Mouse (Mus musculus) midbrain, embryonic 15.5 days (tissue): ENCODE data around the gene Bbs9. TPM values are rescaled to one million over a fixed set of nuclear protein-coding genes. Genes with fewer than 3 reads are reported as not detected.
A peak's percentile ranks its signal among the peaks of the same experiment; 100 is the strongest.

Source experiments
- ATAC-seq: fragments of 200-750 bp; cut with Nextera tagmentation; replicated peaks from 2 replicates; pipeline ENCODE4 v1.8.0; 2017; ENCODE audit warnings: moderate TSS enrichment
- H3K27ac ChIP-seq: fragments of 300-500 bp; sonication (generic); 2 replicates; pipeline ENCODE4 v1.5.1; 2015; ENCODE audit warnings: mild to moderate bottlenecking, inconsistent platforms
- H3K27me3 ChIP-seq: fragments of 300-500 bp; sonication (generic); replicated peaks from 2 replicates; pipeline ENCODE4 v1.6.1; 2015; ENCODE audit warnings: inconsistent platforms
- H3K36me3 ChIP-seq: fragments of 300-500 bp; sonication (generic); replicated peaks from 2 replicates; pipeline ENCODE4 v1.6.1; 2015; ENCODE audit warnings: inconsistent platforms
- H3K4me1 ChIP-seq: fragments of 300-500 bp; sonication (generic); 2 replicates; pipeline ENCODE4 v1.6.1; 2015; ENCODE audit warnings: inconsistent platforms
- H3K4me2 ChIP-seq: fragments of 300-500 bp; sonication (generic); 2 replicates; pipeline ENCODE4 v1.6.1; 2015; ENCODE audit warnings: inconsistent platforms, mild to moderate bottlenecking, moderate library complexity
- H3K4me3 ChIP-seq: fragments of 300-500 bp; sonication (generic); 2 replicates; pipeline ENCODE4 v1.5.1; 2015; ENCODE audit warnings: mild to moderate bottlenecking, inconsistent platforms
- H3K9ac ChIP-seq: fragments of 300-500 bp; sonication (generic); 2 replicates; pipeline ENCODE4 v1.6.1; 2015; ENCODE audit warnings: mild to moderate bottlenecking, inconsistent platforms
- H3K9me3 ChIP-seq: fragments of 300-500 bp; sonication (generic); 2 replicates; pipeline ENCODE4 v1.6.1; 2016; ENCODE audit warnings: inconsistent platforms
- WGBS: fragments of 180-500 bp; shearing (Covaris S2); methylation state at CpG from one replicate; pipeline ENCODE4 v1.1.7; 2015; ENCODE audit warnings: mixed read lengths; 5-methylcytosine and 5-hydroxymethylcytosine counted together
- polyA plus RNA-seq: library from polyadenylated mRNA; unstranded; fragments of >200 nt; fragmentation: Nextera tagmentation; extraction: Ambion mirVana; gene quantifications from 2 replicates; pipeline ENCODE4 v1.2.1, GENCODE M21; 2015

The Bbs9 gene
- polyA plus RNA-seq, 1 experiment from 2014 or later = 25.0 TPM

- no peaks in the 10 kb centered on the region for H3K27me3 ChIP-seq
- no peak overlapping the region for H3K4me2 ChIP-seq
- no peaks in the 10 kb centered on the region for H3K9me3 ChIP-seq
- no peak overlapping the region for H3K27ac ChIP-seq
- WGBS = 91% methylated on average over 4 of the region's 4 CpGs
- H3K4me1 ChIP-seq = no peaks in the 10 kb centered on the region
- H3K4me3 ChIP-seq = no peak overlapping the region
- no peaks in the 10 kb centered on the region for H3K36me3 ChIP-seq
- no peak overlapping the region for H3K9ac ChIP-seq
- ATAC-seq = no peak
These were observed 39.6 kb downstream of the Bbs9 start for GRCm38 (mm10) chr9:22515076-22515475.

- Histone ChIP-seq H3K4me1 (no peaks in the 10 kb centered on the region), H3K27me3 (no peaks in the 10 kb centered on the region), H3K4me2 (no peak overlapping the region), H3K27ac (no peak overlapping the region), H3K4me3 (no peak overlapping the region), H3K9ac (no peak overlapping the region), H3K9me3 (no peaks in the 10 kb centered on the region), H3K36me3 (no peaks in the 10 kb centered on the region)
- ATAC-seq = peak; percentile 86
- WGBS = 94% methylated on average over 3 of the region's 3 CpGs
These were observed 43.0 kb downstream of the Bbs9 start for GRCm38 (mm10) chr9:22518394-22519041.

- no peak for ATAC-seq
- no peaks in the 10 kb centered on the region for H3K36me3 ChIP-seq
- no peak overlapping the region for H3K27ac ChIP-seq
These were observed 47.9 kb downstream of the Bbs9 start for GRCm38 (mm10) chr9:22523460-22523859.

GRCm38 (mm10) chr9:22530734-22531489 is 55.4 kb downstream of the Bbs9 start:
- ATAC-seq = no peak
- Histone ChIP-seq H3K9ac (no peak overlapping the region), H3K27ac (no peak overlapping the region), H3K4me1 (no peaks in the 10 kb centered on the region), H3K36me3 (no peaks in the 10 kb centered on the region), H3K4me3 (no peak overlapping the region), H3K27me3 (no peaks in the 10 kb centered on the region), H3K9me3 (no peaks in the 10 kb centered on the region), H3K4me2 (no peak overlapping the region)
- WGBS = 95% methylated on average over 3 of the region's 3 CpGs

More at GRCm38 (mm10) chr9:22523460-22523859, 47.9 kb downstream of the Bbs9 start:
- no peak overlapping the region for H3K9ac ChIP-seq
- 96% methylated on average over 1 of the region's 1 CpGs for WGBS
- no peaks in the 10 kb centered on the region for H3K4me1 ChIP-seq
- no peaks in the 10 kb centered on the region for H3K27me3 ChIP-seq
- H3K9me3 ChIP-seq = no peaks in the 10 kb centered on the region
- no peak overlapping the region for H3K4me3 ChIP-seq
- no peak overlapping the region for H3K4me2 ChIP-seq

GRCm38 (mm10) chr9:22532112-22532511 is 56.6 kb downstream of the Bbs9 start:
- H3K4me3 ChIP-seq = no peak overlapping the region
- no peak overlapping the region for H3K27ac ChIP-seq
- no peak overlapping the region for H3K9ac ChIP-seq
- ATAC-seq = 0 out of 2 replicates have a peak, but pooled peaks have one; percentile 13
- WGBS = 76% methylated on average over 5 of the region's 5 CpGs
- no peaks in the 10 kb centered on the region for H3K9me3 ChIP-seq
- H3K36me3 ChIP-seq = no peaks in the 10 kb centered on the region
- H3K4me1 ChIP-seq = no peaks in the 10 kb centered on the region
- H3K27me3 ChIP-seq = no peaks in the 10 kb centered on the region
- no peak overlapping the region for H3K4me2 ChIP-seq

- H3K27me3 ChIP-seq = no peaks in the 10 kb centered on the region
- H3K4me1 ChIP-seq = no peaks in the 10 kb centered on the region
- no peak overlapping the region for H3K4me3 ChIP-seq
- H3K27ac ChIP-seq = no peak overlapping the region
- H3K36me3 ChIP-seq = no peaks in the 10 kb centered on the region
- peak; percentile 90 for ATAC-seq
- no peaks in the 10 kb centered on the region for H3K9me3 ChIP-seq
- WGBS = 49% methylated on average over 9 of the region's 9 CpGs
- H3K9ac ChIP-seq = no peak overlapping the region
- H3K4me2 ChIP-seq = no peak overlapping the region
These were observed 57.4 kb downstream of the Bbs9 start for GRCm38 (mm10) chr9:22532810-22533447.

- no peak for ATAC-seq
- 92% methylated on average over 11 of the region's 11 CpGs for WGBS
- no peak overlapping the region for H3K4me2 ChIP-seq
These were observed 62.4 kb downstream of the Bbs9 start for GRCm38 (mm10) chr9:22537767-22538373.

GRCm38 (mm10) chr9:22539546-22539945 is 64.0 kb downstream of the Bbs9 start:
- no peak for ATAC-seq
- WGBS = 83% methylated on average over 4 of the region's 4 CpGs
- Histone ChIP-seq H3K27me3 (no peaks in the 10 kb centered on the region), H3K9me3 (no peaks in the 10 kb centered on the region), H3K4me3 (no peak overlapping the region), H3K4me1 (no peaks in the 10 kb centered on the region), H3K4me2 (no peak overlapping the region), H3K27ac (no peak overlapping the region), H3K9ac (no peak overlapping the region), H3K36me3 (no peaks in the 10 kb centered on the region)

More at GRCm38 (mm10) chr9:22537767-22538373, 62.4 kb downstream of the Bbs9 start:
- Histone ChIP-seq H3K9me3 (no peaks in the 10 kb centered on the region), H3K27ac (no peak overlapping the region), H3K4me3 (no peak overlapping the region), H3K4me1 (no peaks in the 10 kb centered on the region), H3K27me3 (no peaks in the 10 kb centered on the region), H3K9ac (no peak overlapping the region), H3K36me3 (no peaks in the 10 kb centered on the region)

- Histone ChIP-seq H3K4me2 (no peak overlapping the region), H3K9me3 (no peaks in the 10 kb centered on the region), H3K9ac (no peak overlapping the region), H3K36me3 (no peaks in the 10 kb centered on the region), H3K4me1 (no peaks in the 10 kb centered on the region), H3K27me3 (no peaks in the 10 kb centered on the region), H3K27ac (no peak overlapping the region), H3K4me3 (no peak overlapping the region)
- WGBS = 82% methylated on average over 10 of the region's 10 CpGs
- no peak for ATAC-seq
These were observed 65.6 kb downstream of the Bbs9 start for GRCm38 (mm10) chr9:22541130-22541529.

GRCm38 (mm10) chr9:22543467-22543866 is 68.0 kb downstream of the Bbs9 start:
- ATAC-seq = no peak
- Histone ChIP-seq H3K27me3 (no peaks in the 10 kb centered on the region), H3K9ac (no peak overlapping the region), H3K4me3 (no peak overlapping the region), H3K27ac (no peak overlapping the region), H3K9me3 (no peaks in the 10 kb centered on the region), H3K4me1 (no peaks in the 10 kb centered on the region), H3K4me2 (no peak overlapping the region), H3K36me3 (no peaks in the 10 kb centered on the region)
- 61% methylated on average over 5 of the region's 5 CpGs for whole genome bisulfite sequencing

GRCm38 (mm10) chr9:22544349-22545341 is 69.1 kb downstream of the Bbs9 start:
- Histone ChIP-seq H3K4me2 (no peak overlapping the region), H3K27me3 (no peaks in the 10 kb centered on the region), H3K27ac (no peak overlapping the region), H3K9ac (no peak overlapping the region), H3K36me3 (no peaks in the 10 kb centered on the region), H3K4me3 (no peak overlapping the region), H3K4me1 (no peaks in the 10 kb centered on the region), H3K9me3 (no peaks in the 10 kb centered on the region)
- WGBS = 56% methylated on average over 9 of the region's 9 CpGs
- no peak for ATAC-seq
